Mouse (Mus musculus): ENCODE data around the gene Zbtb37. TPM values are rescaled to one million over a fixed set of nuclear protein-coding genes. Genes with fewer than 3 reads are reported as not detected.

The Zbtb37 gene
- 0.09 and 0.23 TPM in 2 replicates for polyA plus RNA-seq (2012; rRNA removed)

DNA sequence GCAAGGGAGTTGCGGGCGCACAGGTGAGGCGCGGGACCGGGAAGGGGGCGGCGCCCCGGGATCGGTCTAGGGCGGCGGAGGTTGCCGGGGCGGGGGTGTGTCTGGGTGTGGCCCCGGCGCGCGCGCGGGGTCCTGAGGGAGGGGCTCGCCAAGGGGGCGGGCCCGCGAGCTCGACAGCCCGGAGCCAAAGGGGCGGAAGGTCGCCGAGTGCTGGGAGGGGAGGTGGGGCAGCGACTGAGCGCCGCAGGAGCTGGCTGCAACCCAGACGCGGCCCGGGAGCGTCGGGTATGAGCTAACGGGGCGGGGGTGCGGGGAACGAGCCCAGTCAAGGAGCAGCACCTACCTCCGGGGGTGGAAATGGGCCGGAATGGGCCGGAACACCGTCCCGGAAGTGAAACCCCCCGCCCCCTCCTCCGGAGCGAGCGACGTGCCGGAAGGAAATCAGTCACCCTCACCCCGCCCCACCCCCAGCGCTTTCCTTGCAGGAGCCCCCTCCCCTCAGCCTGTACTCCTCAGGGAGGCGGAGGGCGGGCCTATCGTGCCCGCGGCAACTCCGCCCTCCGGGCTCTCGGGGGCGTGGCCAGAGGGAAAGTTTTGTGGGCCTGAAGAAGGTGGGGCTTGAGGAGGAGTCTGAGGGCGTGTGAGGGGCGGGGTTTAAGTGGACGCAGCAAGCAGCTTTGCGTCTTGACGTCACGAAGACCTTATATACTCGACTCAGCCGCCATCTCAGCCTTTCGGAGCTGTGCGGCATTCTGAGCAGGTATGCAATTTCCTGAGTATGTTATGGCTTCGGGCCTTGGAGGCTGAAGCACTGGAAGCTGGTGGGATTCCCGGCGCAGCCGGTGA, at the start of gene Zbtb37:
Gene Zbtb37, minus strand, starts transcription at position 415 of the 846 bp plus-strand sequence.

DNA sequence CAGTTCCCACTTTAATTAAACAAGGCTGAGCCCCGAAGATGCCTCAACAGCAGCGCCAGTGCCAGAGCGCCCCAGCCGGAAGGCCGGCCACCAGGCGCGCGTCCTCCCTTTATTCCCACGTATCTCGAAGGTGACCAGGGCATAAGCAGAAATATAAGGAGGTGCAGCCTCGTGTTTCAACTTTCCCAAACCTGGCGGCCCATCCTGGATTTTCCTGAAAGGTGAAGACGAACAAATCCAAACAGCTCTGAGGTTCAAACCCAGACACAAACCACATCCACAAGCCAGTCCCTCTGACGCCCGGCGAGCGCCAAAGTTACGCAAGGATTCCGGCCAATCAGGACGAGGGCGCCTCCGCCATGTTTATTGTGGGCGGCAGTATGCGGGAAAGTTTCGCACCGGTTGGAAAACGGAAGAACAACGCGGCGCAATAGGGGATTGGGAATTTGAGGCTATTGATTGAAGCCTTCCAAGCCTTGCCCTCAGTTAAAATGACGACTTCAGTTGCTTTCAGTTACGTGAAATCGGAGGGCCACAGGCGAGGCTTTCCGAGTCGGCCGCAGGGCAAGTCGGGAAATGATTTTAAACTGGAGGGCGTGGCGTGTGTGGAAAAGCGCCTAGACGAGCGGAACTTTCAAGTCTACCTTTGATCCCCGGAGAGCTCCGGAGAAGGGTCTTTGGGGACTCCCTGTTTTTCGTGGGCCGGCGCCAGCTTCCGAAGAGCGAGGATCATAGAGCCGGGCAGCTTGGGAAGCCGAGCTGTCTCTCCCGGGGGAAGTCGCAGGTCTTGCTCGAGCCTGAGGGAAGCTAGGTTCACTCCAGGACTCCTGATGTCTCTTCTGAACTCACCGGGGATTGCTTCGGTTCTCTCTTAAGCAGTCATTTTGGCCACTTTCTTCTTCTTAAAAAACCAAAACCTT, 36.0 kb upstream of the Zbtb37 start, which contains the start of the genes Dars2 and Cenpl:
Gene Dars2, minus strand, starts transcription at position 307 of the 920 bp plus-strand sequence.
Gene Cenpl, plus strand, starts transcription at position 362 of the 920 bp plus-strand sequence.

DNA sequence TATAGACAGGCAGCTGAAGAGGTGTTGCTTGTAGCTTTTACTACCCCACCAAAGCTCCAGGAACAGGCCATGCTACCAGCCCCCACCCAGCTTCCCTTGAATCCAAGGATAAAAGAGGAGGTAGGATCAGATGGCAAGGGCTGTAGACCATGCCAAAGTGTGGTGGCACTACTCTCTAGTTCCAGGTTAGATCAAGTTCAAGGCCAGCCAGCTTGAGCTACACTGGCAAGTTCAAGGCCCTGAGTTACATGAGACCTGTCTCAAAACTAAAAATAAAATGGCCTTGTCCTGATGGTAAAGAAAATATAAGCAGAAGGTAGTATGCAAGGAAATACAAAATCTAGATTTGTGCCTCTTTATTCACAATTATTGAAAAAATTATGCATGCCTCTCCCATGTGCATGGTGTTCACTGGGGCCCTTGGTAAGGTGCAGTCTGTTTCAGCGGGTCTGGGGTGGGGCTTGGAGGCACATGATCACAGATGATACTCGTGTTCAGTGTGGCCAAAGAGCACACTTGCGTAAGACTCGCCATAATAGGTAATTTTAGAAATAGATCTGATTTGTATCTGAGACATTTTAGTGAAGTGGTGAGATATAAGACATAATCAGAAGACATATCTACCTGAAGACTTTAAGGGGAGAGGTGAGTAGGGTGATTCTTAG, 56.4 kb downstream of the Zbtb37 start, which contains the start of gene Serpinc1:
Gene Serpinc1, plus strand, starts transcription at position 515 of the 665 bp plus-strand sequence.

Other genes starting within 250 kb of the Zbtb37 start
- gene Rabgap1l, start 241.6 kb downstream of the Zbtb37 start, polyA plus RNA-seq (2012; rRNA removed), result 2.6 and 3.0 TPM in 2 replicates
- gene Rc3h1, start 128.4 kb downstream of the Zbtb37 start, polyA plus RNA-seq (2012; rRNA removed), result 3.1 and 5.0 TPM in 2 replicates
- 0.39 and 1.7 TPM in 2 replicates for gene Serpinc1, start 56.3 kb downstream of the Zbtb37 start, polyA plus RNA-seq (2012; rRNA removed)
- 2.5 and 4.0 TPM in 2 replicates for gene Dars2, start 35.8 kb upstream of the Zbtb37 start, polyA plus RNA-seq (2012; rRNA removed)
- gene Cenpl, start 35.9 kb upstream of the Zbtb37 start, polyA plus RNA-seq (2012; rRNA removed), result 0.18 and 0.26 TPM in 2 replicates
- gene Klhl20, start 96.7 kb upstream of the Zbtb37 start, polyA plus RNA-seq (2012; rRNA removed), result 0.99 and 1.7 TPM in 2 replicates
- gene Ankrd45, start 107.8 kb upstream of the Zbtb37 start, polyA plus RNA-seq (2012; rRNA removed), result not detected in 2 replicates
- not detected in 2 replicates for gene Tex50, start 124.5 kb upstream of the Zbtb37 start, polyA plus RNA-seq (2012; rRNA removed)
- 19.3 and 25.6 TPM in 2 replicates for gene Prdx6, start 216.4 kb upstream of the Zbtb37 start, polyA plus RNA-seq (2012; rRNA removed)

Measured in stomach, adult 2 months (tissue).